Mouse (Mus musculus): ENCODE data around the gene Rcl1. TPM values are rescaled to one million over a fixed set of nuclear protein-coding genes. Genes with fewer than 3 reads are reported as not detected.

Rcl1 gene
- total and polyA plus RNA-seq, 3 experiments: 63.4 to 126 (median 109) TPM

- Histone ChIP-seq H3K9me3 (replicated peaks; ENCODE audit: low read length) (no peaks in the 10 kb centered on the region), H3K27me3 (replicated peaks) (no peaks in the 10 kb centered on the region), H3K4me1 (ENCODE audit: control insufficient read depth in 1 of 2, insufficient read depth in 2 of 2) (no peaks in the 10 kb centered on the region), H3K4me2 (ENCODE audit: insufficient read depth, low read depth, poor library complexity, severe bottlenecking) (no peak overlapping the region), H3K9ac (ENCODE audit: insufficient read depth, low read depth) (no peak overlapping the region), H3K27ac (ENCODE audit: insufficient read depth, low read depth) (no peak overlapping the region), H3K36me3 (replicated peaks in 1 of 2; ENCODE audit: control insufficient read depth in 1 of 2, insufficient read depth in 1 of 2, low read length in 1 of 2) (peaks cover 68 to 96% of the 10 kb centered on the region in 2 experiments), H3K79me2 (replicated peaks; ENCODE audit: control insufficient read depth, extremely low read depth, insufficient read depth, poor library complexity, severe bottlenecking) (no peaks in the 10 kb centered on the region), H3K4me3 (replicated peaks in 1 of 3; ENCODE audit: low read depth in 2 of 3, low read length in 2 of 3, poor library complexity in 1 of 3) (no peak overlapping the region)
- in situ Hi-C loops (cut with MboI; ENCODE audit: low pct_ligation_motif_present, low pct_unique_long_range_greater_than_20kb, low sequenced_read_pairs): loop anchor here (10.0 kb wide), 1 partner anchor 77 kb away; no protein-coding TSS in a partner anchor
- no peak for DNase-seq (ENCODE audit: extremely low read depth)
- TF ChIP-seq ELF1 (IDR thresholded peaks at IDR 0.05; ENCODE audit: low read depth, low read length): no peak
- TF ChIP-seq ZKSCAN1 (IDR thresholded peaks at IDR 0.05; ENCODE audit: borderline replicate concordance, low read depth, low read length): no peak
- TF ChIP-seq MXI1 (IDR thresholded peaks at IDR 0.05; ENCODE audit: low read depth, low read length): no peak
- no peak for TF ChIP-seq TCF12 (IDR thresholded peaks at IDR 0.05; ENCODE audit: low read depth, low read length)
- no peak for TF ChIP-seq JUN (IDR thresholded peaks at IDR 0.05; ENCODE audit: insufficient read depth, low read depth, low read length)
- dilution Hi-C loops (cut with MboI; ENCODE audit: extremely low pct_ligation_motif_present, extremely low pct_unique_long_range_greater_than_20kb, low sequenced_read_pairs): no loop called here
Measured at GRCm38 (mm10) chr19:29127331-29127730, 26.2 kb downstream of the Rcl1 start.

- in situ Hi-C loops (cut with MboI; ENCODE audit: low pct_ligation_motif_present, low pct_unique_long_range_greater_than_20kb, low sequenced_read_pairs): loop anchor here (10.0 kb wide), 1 partner anchor 77 kb away; no protein-coding TSS in a partner anchor
- DNase-seq (ENCODE audit: extremely low read depth): no peak
- no peak overlapping the region for H3K4me2 ChIP-seq (ENCODE audit: insufficient read depth, low read depth, poor library complexity, severe bottlenecking)
- H3K4me1 ChIP-seq (ENCODE audit: control insufficient read depth in 1 of 2, insufficient read depth in 2 of 2): no peaks in the 10 kb centered on the region
- H3K9ac ChIP-seq (ENCODE audit: insufficient read depth, low read depth): no peak overlapping the region
- H3K9me3 ChIP-seq (replicated peaks; ENCODE audit: low read length): no peaks in the 10 kb centered on the region
- H3K79me2 ChIP-seq (replicated peaks; ENCODE audit: control insufficient read depth, extremely low read depth, insufficient read depth, poor library complexity, severe bottlenecking): no peaks in the 10 kb centered on the region
- no peak overlapping the region for H3K4me3 ChIP-seq (replicated peaks in 1 of 3; ENCODE audit: low read depth in 2 of 3, low read length in 2 of 3, poor library complexity in 1 of 3)
- H3K27me3 ChIP-seq (replicated peaks): no peaks in the 10 kb centered on the region
- no peak overlapping the region for H3K27ac ChIP-seq (ENCODE audit: insufficient read depth, low read depth)
- TF ChIP-seq USF1 (IDR thresholded peaks at IDR 0.05; ENCODE audit: low read depth, low read length): no peak
- dilution Hi-C loops (cut with MboI; ENCODE audit: extremely low pct_ligation_motif_present, extremely low pct_unique_long_range_greater_than_20kb, low sequenced_read_pairs): no loop called here
- peaks cover 65 to 96% of the 10 kb centered on the region in 2 experiments for H3K36me3 ChIP-seq (replicated peaks in 1 of 2; ENCODE audit: control insufficient read depth in 1 of 2, insufficient read depth in 1 of 2, low read length in 1 of 2)
Measured at GRCm38 (mm10) chr19:29128217-29128616, 27.0 kb downstream of the Rcl1 start.

GRCm38 (mm10) chr19:29129551-29129950 lies 28.4 kb downstream of the Rcl1 start:
- no peak for DNase-seq (ENCODE audit: extremely low read depth)
- Histone ChIP-seq H3K27ac (ENCODE audit: insufficient read depth, low read depth) (no peak overlapping the region), H3K9me3 (replicated peaks; ENCODE audit: low read length) (no peaks in the 10 kb centered on the region), H3K4me2 (ENCODE audit: insufficient read depth, low read depth, poor library complexity, severe bottlenecking) (no peak overlapping the region), H3K4me3 (replicated peaks in 1 of 3; ENCODE audit: low read depth in 2 of 3, low read length in 2 of 3, poor library complexity in 1 of 3) (no peak overlapping the region), H3K79me2 (replicated peaks; ENCODE audit: control insufficient read depth, extremely low read depth, insufficient read depth, poor library complexity, severe bottlenecking) (no peaks in the 10 kb centered on the region), H3K4me1 (ENCODE audit: control insufficient read depth in 1 of 2, insufficient read depth in 2 of 2) (no peaks in the 10 kb centered on the region), H3K27me3 (replicated peaks) (no peaks in the 10 kb centered on the region), H3K9ac (ENCODE audit: insufficient read depth, low read depth) (no peak overlapping the region), H3K36me3 (replicated peaks in 1 of 2; ENCODE audit: control insufficient read depth in 1 of 2, insufficient read depth in 1 of 2, low read length in 1 of 2) (peaks cover 69 to 98% of the 10 kb centered on the region in 2 experiments)
- dilution Hi-C loops (cut with MboI; ENCODE audit: extremely low pct_ligation_motif_present, extremely low pct_unique_long_range_greater_than_20kb, low sequenced_read_pairs): no loop called here
- in situ Hi-C loops (cut with MboI; ENCODE audit: low pct_ligation_motif_present, low pct_unique_long_range_greater_than_20kb, low sequenced_read_pairs): loop anchor here (10.0 kb wide), 1 partner anchor 75 kb away; no protein-coding TSS in a partner anchor
- TF ChIP-seq HCFC1 (IDR thresholded peaks at IDR 0.05; ENCODE audit: low read depth, low read length) (no peak), MAFK (IDR thresholded peaks at IDR 0.05; ENCODE audit: insufficient replicate concordance, low read length) (no peak), RCOR1 (conservative IDR thresholded peaks at IDR 0.05; ENCODE audit: low read depth, low read length) (no peak)

All from CH12.LX (cell line).